Mouse (Mus musculus): ENCODE results near the gene St7. TPM values are rescaled to one million over a fixed set of nuclear protein-coding genes. Genes with fewer than 3 reads are reported as not detected.

St7 gene
- polyA plus RNA-seq, 1 experiment, result 8.6 TPM

DNA sequence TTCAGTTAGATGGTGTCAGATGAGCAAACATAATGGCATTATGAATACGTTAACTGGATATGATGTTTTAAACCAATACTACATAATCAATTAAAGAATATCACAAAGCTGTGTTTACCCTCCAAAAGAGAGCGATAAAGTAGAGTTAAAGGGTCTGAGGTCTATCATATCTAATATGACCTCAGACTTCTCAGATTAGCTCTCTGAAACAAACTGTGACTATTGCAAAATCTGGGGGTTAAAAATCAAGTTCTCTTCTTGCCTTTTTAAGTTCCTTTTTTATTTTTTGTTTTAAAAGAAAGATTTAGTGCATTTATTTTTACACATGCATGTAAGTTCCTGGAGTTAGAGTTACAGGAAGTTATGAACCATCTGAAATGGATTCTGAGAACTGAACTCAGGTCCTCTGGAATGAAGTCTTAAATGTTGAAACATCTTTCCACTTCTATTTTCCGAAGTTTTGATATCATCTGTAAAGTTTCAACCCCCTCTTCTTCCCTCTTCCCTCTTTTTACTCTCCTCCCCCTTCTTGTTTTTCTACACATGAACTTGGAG lies 86.0 kb downstream of the St7 start:
- H3K4me1 ChIP-seq (replicated peaks; ENCODE audit: control insufficient read depth, insufficient read depth, low read length), result no peaks in the 10 kb centered on the region
- no peak overlapping the region for H3K27ac ChIP-seq (ENCODE audit: control insufficient read depth, insufficient read depth, low read length)
- no peak for TF ChIP-seq CTCF (IDR thresholded peaks at IDR 0.05; ENCODE audit: borderline replicate concordance, control insufficient read depth, extremely low read depth, insufficient read depth, low read length, poor library complexity)
- 77% methylated on average over 3 of the region's 3 CpGs for WGBS
- no peaks in the 10 kb centered on the region for H3K36me3 ChIP-seq (ENCODE audit: control insufficient read depth, insufficient read depth, low read length)
- no peak overlapping the region for H3K4me3 ChIP-seq (ENCODE audit: control insufficient read depth, insufficient read depth, low read length)
- H3K27me3 ChIP-seq (ENCODE audit: control insufficient read depth, insufficient read depth, low read length), result no peaks in the 10 kb centered on the region
- no peak for DNase-seq

DNA sequence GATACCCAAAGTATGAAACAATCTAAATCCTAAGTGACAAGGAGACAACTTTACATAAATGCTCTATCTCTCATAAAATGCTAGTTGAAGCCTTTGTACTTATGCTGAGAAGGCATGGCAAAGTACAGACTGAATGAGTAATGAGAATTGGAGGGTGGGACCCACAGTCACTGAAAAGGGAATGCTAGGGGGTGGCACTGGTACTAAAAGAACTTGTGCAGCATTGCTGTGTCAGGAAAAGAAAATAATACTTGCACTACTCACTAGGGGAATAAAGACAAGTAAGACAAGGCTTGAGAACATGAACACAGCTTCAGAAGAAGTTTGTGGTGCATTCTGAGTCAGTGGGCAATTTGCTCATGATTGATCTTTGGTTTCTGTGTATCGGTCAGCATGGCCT lies 90.8 kb downstream of the St7 start:
- Histone ChIP-seq H3K4me3 (ENCODE audit: control insufficient read depth, insufficient read depth, low read length) (no peak overlapping the region), H3K27me3 (ENCODE audit: control insufficient read depth, insufficient read depth, low read length) (no peaks in the 10 kb centered on the region), H3K27ac (ENCODE audit: control insufficient read depth, insufficient read depth, low read length) (no peak overlapping the region), H3K36me3 (ENCODE audit: control insufficient read depth, insufficient read depth, low read length) (no peaks in the 10 kb centered on the region), H3K4me1 (replicated peaks; ENCODE audit: control insufficient read depth, insufficient read depth, low read length) (no peaks in the 10 kb centered on the region)
- TF ChIP-seq POLR2A (IDR thresholded peaks at IDR 0.05; ENCODE audit: control insufficient read depth, extremely low read depth, insufficient read depth, low read length, poor library complexity) (no peak), CTCF (IDR thresholded peaks at IDR 0.05; ENCODE audit: borderline replicate concordance, control insufficient read depth, extremely low read depth, insufficient read depth, low read length, poor library complexity) (no peak)
- DNase-seq, result no peak
- WGBS, result 97% methylated on average over 1 of the region's 1 CpGs

DNA sequence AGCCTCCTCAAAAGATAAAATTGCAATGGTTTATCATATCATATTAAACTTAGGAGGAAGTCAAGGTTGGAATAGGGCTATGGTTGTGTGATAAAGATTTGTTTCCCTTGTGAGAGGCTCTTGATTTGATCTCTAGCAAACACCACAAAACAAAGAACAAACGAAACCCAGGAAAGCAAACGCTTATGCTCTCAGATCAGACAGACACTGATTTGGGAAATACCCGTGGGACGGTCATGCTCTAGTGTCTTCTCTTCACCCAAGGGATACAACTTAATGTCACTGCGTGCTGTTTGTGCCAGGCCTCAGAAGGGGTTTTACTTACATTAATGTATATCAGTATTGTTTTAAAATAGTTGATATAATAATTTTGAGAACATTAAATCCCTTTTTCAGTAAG lies 91.8 kb downstream of the St7 start:
- TF ChIP-seq CTCF (IDR thresholded peaks at IDR 0.05; ENCODE audit: borderline replicate concordance, control insufficient read depth, extremely low read depth, insufficient read depth, low read length, poor library complexity) (no peak), POLR2A (IDR thresholded peaks at IDR 0.05; ENCODE audit: control insufficient read depth, extremely low read depth, insufficient read depth, low read length, poor library complexity) (no peak)
- no peaks in the 10 kb centered on the region for H3K4me1 ChIP-seq (replicated peaks; ENCODE audit: control insufficient read depth, insufficient read depth, low read length)
- 86% methylated on average over 5 of the region's 5 CpGs for WGBS
- no peak overlapping the region for H3K4me3 ChIP-seq (ENCODE audit: control insufficient read depth, insufficient read depth, low read length)
- no peaks in the 10 kb centered on the region for H3K36me3 ChIP-seq (ENCODE audit: control insufficient read depth, insufficient read depth, low read length)
- no peak overlapping the region for H3K27ac ChIP-seq (ENCODE audit: control insufficient read depth, insufficient read depth, low read length)
- DNase-seq, result no peak
- no peaks in the 10 kb centered on the region for H3K27me3 ChIP-seq (ENCODE audit: control insufficient read depth, insufficient read depth, low read length)

DNA sequence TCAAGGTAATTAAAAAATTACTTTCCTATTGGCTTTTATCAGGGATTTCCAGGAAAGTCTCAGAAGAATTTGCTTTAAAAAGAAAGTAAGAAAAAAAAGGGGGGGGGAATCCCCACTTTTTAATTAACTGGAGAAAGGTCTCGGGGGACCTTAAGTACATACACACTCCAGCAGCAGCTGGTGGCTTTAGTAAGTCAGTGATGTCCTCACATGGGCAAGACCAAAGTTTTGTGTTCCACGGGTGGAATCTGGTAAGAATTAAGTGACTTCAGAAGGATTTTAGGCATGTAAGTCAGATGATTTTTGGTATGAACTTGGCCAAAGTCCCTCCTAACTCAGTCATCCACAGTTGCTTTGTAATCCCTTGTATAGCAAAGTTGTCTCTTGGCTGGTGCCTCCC lies 92.5 kb downstream of the St7 start:
- no peak for DNase-seq
- no peak for TF ChIP-seq CTCF (IDR thresholded peaks at IDR 0.05; ENCODE audit: borderline replicate concordance, control insufficient read depth, extremely low read depth, insufficient read depth, low read length, poor library complexity)
- TF ChIP-seq POLR2A (IDR thresholded peaks at IDR 0.05; ENCODE audit: control insufficient read depth, extremely low read depth, insufficient read depth, low read length, poor library complexity), result no peak
- Histone ChIP-seq H3K36me3 (ENCODE audit: control insufficient read depth, insufficient read depth, low read length) (no peaks in the 10 kb centered on the region), H3K4me1 (replicated peaks; ENCODE audit: control insufficient read depth, insufficient read depth, low read length) (no peaks in the 10 kb centered on the region), H3K27ac (ENCODE audit: control insufficient read depth, insufficient read depth, low read length) (no peak overlapping the region), H3K4me3 (ENCODE audit: control insufficient read depth, insufficient read depth, low read length) (no peak overlapping the region), H3K27me3 (ENCODE audit: control insufficient read depth, insufficient read depth, low read length) (no peaks in the 10 kb centered on the region)
- WGBS, result 92% methylated on average over 2 of the region's 2 CpGs

DNA sequence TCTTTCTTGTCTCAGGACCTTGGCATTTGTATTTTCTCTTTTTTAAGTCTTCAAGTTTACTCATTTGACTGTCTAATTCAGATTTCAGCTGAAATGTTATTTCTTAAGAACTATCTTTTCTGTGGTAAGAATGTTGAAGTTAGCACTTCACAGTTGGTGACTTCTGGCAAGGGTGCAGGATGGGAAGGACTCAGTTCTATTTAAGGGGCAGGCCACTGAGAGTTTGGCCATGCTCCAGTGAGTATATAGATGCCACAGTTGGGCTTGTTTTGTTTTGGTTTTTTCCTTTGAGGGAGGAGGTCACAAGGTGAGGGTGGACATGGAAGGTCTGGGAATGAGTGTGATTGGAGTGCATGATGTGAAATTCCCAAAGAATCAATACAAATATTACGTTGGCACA lies 95.1 kb downstream of the St7 start:
- TF ChIP-seq CTCF (IDR thresholded peaks at IDR 0.05; ENCODE audit: borderline replicate concordance, control insufficient read depth, extremely low read depth, insufficient read depth, low read length, poor library complexity), result no peak
- Histone ChIP-seq H3K36me3 (ENCODE audit: control insufficient read depth, insufficient read depth, low read length) (no peaks in the 10 kb centered on the region), H3K4me3 (ENCODE audit: control insufficient read depth, insufficient read depth, low read length) (no peak overlapping the region), H3K4me1 (replicated peaks; ENCODE audit: control insufficient read depth, insufficient read depth, low read length) (no peaks in the 10 kb centered on the region), H3K27me3 (ENCODE audit: control insufficient read depth, insufficient read depth, low read length) (no peaks in the 10 kb centered on the region), H3K27ac (ENCODE audit: control insufficient read depth, insufficient read depth, low read length) (no peak overlapping the region)
- DNase-seq, result no peak
- WGBS, result 80% methylated on average over 1 of the region's 1 CpGs

DNA sequence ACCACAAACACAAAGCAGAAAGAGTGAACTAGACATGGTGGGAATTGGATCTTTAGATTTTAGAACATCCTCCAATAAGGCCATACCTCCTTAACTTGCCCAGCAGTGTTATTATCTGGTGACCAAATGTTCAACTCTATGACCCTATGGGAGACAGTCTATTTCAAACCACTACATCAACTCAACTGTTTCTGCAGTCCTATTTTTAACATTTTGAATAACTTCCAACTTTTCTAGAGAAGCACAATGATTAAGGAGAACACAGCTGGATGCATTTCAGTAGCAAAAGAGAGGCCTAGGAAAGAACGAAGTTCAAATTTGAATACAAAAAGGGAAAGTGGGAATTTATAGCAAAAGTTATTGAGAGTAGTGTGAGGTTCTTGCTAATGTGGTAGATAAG lies 97.5 kb downstream of the St7 start:
- no peaks in the 10 kb centered on the region for H3K36me3 ChIP-seq (ENCODE audit: control insufficient read depth, insufficient read depth, low read length)
- H3K4me3 ChIP-seq (ENCODE audit: control insufficient read depth, insufficient read depth, low read length), result no peak overlapping the region
- no peak for DNase-seq
- TF ChIP-seq POLR2A (IDR thresholded peaks at IDR 0.05; ENCODE audit: control insufficient read depth, extremely low read depth, insufficient read depth, low read length, poor library complexity), result no peak
- TF ChIP-seq CTCF (IDR thresholded peaks at IDR 0.05; ENCODE audit: borderline replicate concordance, control insufficient read depth, extremely low read depth, insufficient read depth, low read length, poor library complexity), result no peak
- no peak overlapping the region for H3K27ac ChIP-seq (ENCODE audit: control insufficient read depth, insufficient read depth, low read length)
- H3K4me1 ChIP-seq (replicated peaks; ENCODE audit: control insufficient read depth, insufficient read depth, low read length), result no peaks in the 10 kb centered on the region
- WGBS, result 94% methylated on average over 1 of the region's 1 CpGs
- H3K27me3 ChIP-seq (ENCODE audit: control insufficient read depth, insufficient read depth, low read length), result no peaks in the 10 kb centered on the region

DNA sequence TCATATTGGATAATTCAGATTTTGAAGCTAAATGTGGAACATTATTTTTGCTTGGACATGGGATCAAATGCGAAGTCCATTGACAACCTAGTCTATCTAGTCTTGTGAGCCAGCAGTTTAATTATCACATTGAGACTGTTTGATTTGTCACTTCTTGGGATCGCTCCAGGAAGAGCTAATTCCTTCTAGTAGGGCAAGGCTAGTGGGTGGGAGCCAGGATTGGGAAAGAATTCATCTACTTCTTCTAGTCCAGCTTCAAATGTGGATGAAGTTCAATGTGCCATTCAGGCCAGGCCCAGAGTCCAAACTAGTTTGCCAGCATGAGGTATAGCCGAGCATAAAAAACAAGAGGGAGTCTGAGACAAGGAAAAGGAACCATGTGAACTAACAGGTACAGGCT lies 100.7 kb downstream of the St7 start:
- no peak overlapping the region for H3K4me3 ChIP-seq (ENCODE audit: control insufficient read depth, insufficient read depth, low read length)
- H3K27me3 ChIP-seq (ENCODE audit: control insufficient read depth, insufficient read depth, low read length), result no peaks in the 10 kb centered on the region
- H3K27ac ChIP-seq (ENCODE audit: control insufficient read depth, insufficient read depth, low read length), result no peak overlapping the region
- DNase-seq, result no peak
- no peaks in the 10 kb centered on the region for H3K36me3 ChIP-seq (ENCODE audit: control insufficient read depth, insufficient read depth, low read length)
- TF ChIP-seq POLR2A (IDR thresholded peaks at IDR 0.05; ENCODE audit: control insufficient read depth, extremely low read depth, insufficient read depth, low read length, poor library complexity) (no peak), CTCF (IDR thresholded peaks at IDR 0.05; ENCODE audit: borderline replicate concordance, control insufficient read depth, extremely low read depth, insufficient read depth, low read length, poor library complexity) (no peak)
- 92% methylated on average over 3 of the region's 3 CpGs for WGBS
- H3K4me1 ChIP-seq (replicated peaks; ENCODE audit: control insufficient read depth, insufficient read depth, low read length), result no peaks in the 10 kb centered on the region
